8 mouse cellular contexts compared by ENCODE assay signal in the genomic region with DNA sequence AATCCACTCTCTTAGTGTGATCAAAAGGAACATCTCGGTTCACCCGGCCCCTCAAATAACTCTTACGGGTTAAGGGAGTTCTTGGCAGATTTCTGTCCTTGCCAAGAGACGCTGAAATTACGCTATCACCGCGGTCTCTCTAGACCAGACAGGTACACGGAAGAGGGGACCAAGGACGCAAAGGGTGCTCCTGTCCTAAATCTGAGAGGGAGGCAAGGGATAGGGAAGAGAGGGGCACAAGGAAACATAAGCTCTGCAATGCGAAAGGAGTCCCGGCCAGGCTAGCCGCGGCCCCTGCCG. TPM values are rescaled to one million over a fixed set of nuclear protein-coding genes. Genes with fewer than 3 reads are reported as not detected.
DNase-seq lines count a peak whose midpoint lies in the region; ATAC-seq lines count a peak whose summit lies in the region.

No protein-coding gene starts in this region.

- H3K27ac ChIP-seq in kidney, embryonic 16.5 days (ENCODE audit: low read length): no peak overlapping the region
- H3K27ac ChIP-seq in embryonic facial prominence, embryonic 10.5 days (replicated peaks): no peak overlapping the region
- H3K27ac ChIP-seq in hindbrain, embryonic 15.5 days (replicated peaks): no peak overlapping the region
- no peak overlapping the region for H3K27ac ChIP-seq in midbrain, embryonic 16.5 days (ENCODE audit: low read length)

- peak overlapping the region; percentile 75 for H3K9ac ChIP-seq in kidney, embryonic 16.5 days (replicated peaks; ENCODE audit: low read length)
- peak overlapping the region; percentile 53; the same call in 1 of the 2 replicates for H3K9ac ChIP-seq in hindbrain, embryonic 15.5 days
- peak overlapping the region; percentile 66; the same call in 1 of the 2 replicates for H3K9ac ChIP-seq in midbrain, embryonic 16.5 days (ENCODE audit: low read depth, low read length)

- peak overlapping the region; percentile 49 for H3K4me3 ChIP-seq in kidney, embryonic 16.5 days (ENCODE audit: low read length)
- peak overlapping the region; percentile 65 for H3K4me3 ChIP-seq in embryonic facial prominence, embryonic 10.5 days
- peak overlapping the region; percentile 55 for H3K4me3 ChIP-seq in hindbrain, embryonic 15.5 days
- H3K4me3 ChIP-seq in midbrain, embryonic 16.5 days (ENCODE audit: low read depth, low read length): peak overlapping the region; percentile 57

- no peaks in the 10 kb centered on the region for H3K36me3 ChIP-seq in kidney, embryonic 16.5 days (ENCODE audit: insufficient read depth, low read length)
- no peaks in the 10 kb centered on the region for H3K36me3 ChIP-seq in embryonic facial prominence, embryonic 10.5 days (replicated peaks)
- H3K36me3 ChIP-seq in hindbrain, embryonic 15.5 days: no peaks in the 10 kb centered on the region
- H3K36me3 ChIP-seq in midbrain, embryonic 16.5 days (ENCODE audit: control insufficient read depth, insufficient read depth, low read length): no peaks in the 10 kb centered on the region

- H3K4me2 ChIP-seq in kidney, embryonic 16.5 days (replicated peaks; ENCODE audit: low read depth, low read length): peak overlapping the region; percentile 96
- H3K4me2 ChIP-seq in hindbrain, embryonic 15.5 days: peak overlapping the region; percentile 99
- peak overlapping the region; percentile 95 for H3K4me2 ChIP-seq in midbrain, embryonic 16.5 days (ENCODE audit: low read length)

- 0 out of 2 replicates have a peak, but pooled peaks cover 7% of the 10 kb centered on the region for H3K4me1 ChIP-seq in kidney, embryonic 16.5 days (ENCODE audit: insufficient read depth, low read length)
- peaks cover 20% of the 10 kb centered on the region for H3K4me1 ChIP-seq in embryonic facial prominence, embryonic 10.5 days
- H3K4me1 ChIP-seq in hindbrain, embryonic 15.5 days (replicated peaks): peaks cover 21% of the 10 kb centered on the region
- H3K4me1 ChIP-seq in midbrain, embryonic 16.5 days (ENCODE audit: control insufficient read depth, insufficient read depth, low read length): peaks cover 11% of the 10 kb centered on the region

- WGBS in kidney, embryonic 16.5 days: under 1% methylated on average over 14 of the region's 14 CpGs
- under 1% methylated on average over 14 of the region's 14 CpGs for WGBS in embryonic facial prominence, embryonic 10.5 days
- WGBS in hindbrain, embryonic 15.5 days: 2% methylated on average over 14 of the region's 14 CpGs
- WGBS in midbrain, embryonic 16.5 days: 1% methylated on average over 14 of the region's 14 CpGs

- ATAC-seq in kidney, embryonic 16.5 days (ENCODE audit: low FRiP score, low TSS enrichment): peak; percentile 63
- no peak for ATAC-seq in hindbrain, embryonic 15.5 days (ENCODE audit: low FRiP score, low read depth)
- ATAC-seq in midbrain, embryonic 16.5 days: no peak; the same call in 1 of the 2 replicates
- ATAC-seq in CD4-positive, CD25-positive, alpha-beta regulatory T cell, adult 4 months: no peak

- intact Hi-C loops in left cerebral cortex, postnatal 25 days (cut with DNase I): no loop called here

- no peak for DNase-seq in kidney, postnatal 36 days
- DNase-seq in embryonic facial prominence, embryonic 10.5 days (ENCODE audit: low spot score): no peak
- DNase-seq in left cerebral cortex, postnatal 25 days (ENCODE audit: low spot score in 2 of 2): no peak
- DNase-seq in cerebellum, adult 9-10 months: no peak

- peaks cover 15% of the 10 kb centered on the region for H3K27me3 ChIP-seq in kidney, embryonic 16.5 days (ENCODE audit: insufficient read depth, low read length)
- peaks cover 58% of the 10 kb centered on the region for H3K27me3 ChIP-seq in embryonic facial prominence, embryonic 10.5 days (replicated peaks; ENCODE audit: low read depth, poor library complexity, severe bottlenecking)
- peaks cover 42% of the 10 kb centered on the region for H3K27me3 ChIP-seq in hindbrain, embryonic 15.5 days
- H3K27me3 ChIP-seq in midbrain, embryonic 16.5 days (ENCODE audit: control insufficient read depth, insufficient read depth, low read depth, low read length): peaks cover 13% of the 10 kb centered on the region

- H3K9me3 ChIP-seq in kidney, embryonic 16.5 days (ENCODE audit: low read length): no peaks in the 10 kb centered on the region
- H3K9me3 ChIP-seq in embryonic facial prominence, embryonic 10.5 days: no peaks in the 10 kb centered on the region
- no peaks in the 10 kb centered on the region for H3K9me3 ChIP-seq in hindbrain, embryonic 15.5 days
- H3K9me3 ChIP-seq in midbrain, embryonic 16.5 days (replicated peaks; ENCODE audit: control insufficient read depth, low read length, poor library complexity, severe bottlenecking): no peaks in the 10 kb centered on the region

RNA-seq across cellular contexts. Expression of a gene that starts 1.8 kb away (rescaled TPM):
- polyA plus RNA-seq in kidney, embryonic 16.5 days (2015; fragmentation: Nextera tagmentation; extraction: Ambion mirVana): 8.3 and 9.8 TPM in 2 replicates
- 0.11 and 0.30 TPM in 2 replicates for polyA plus RNA-seq in embryonic facial prominence, embryonic 10.5 days (2016; fragmentation: Nextera tagmentation; extraction: Ambion mirVana)
- polyA plus RNA-seq in hindbrain, embryonic 15.5 days (2015; fragmentation: Nextera tagmentation; extraction: Ambion mirVana): 0.80 and 0.83 TPM in 2 replicates
- polyA plus RNA-seq in midbrain, embryonic 16.5 days (2015; fragmentation: Nextera tagmentation; extraction: Ambion mirVana): 0.26 and 0.33 TPM in 2 replicates
- 1 to 10 TPM; 7.2 TPM for total RNA-seq in left cerebral cortex, postnatal 25 days (2021)
- not detected for polyA plus RNA-seq in CD4-positive, CD25-positive, alpha-beta regulatory T cell, adult 4 months (2017; shearing (Covaris generic))

RNA-seq across cellular contexts. Expression of a gene that starts 59.7 kb away (rescaled TPM):
- polyA plus RNA-seq in kidney, embryonic 16.5 days (2015; fragmentation: Nextera tagmentation; extraction: Ambion mirVana): not detected in 2 replicates
- polyA plus RNA-seq in embryonic facial prominence, embryonic 10.5 days (2016; fragmentation: Nextera tagmentation; extraction: Ambion mirVana): not detected in 2 replicates
- polyA plus RNA-seq in hindbrain, embryonic 15.5 days (2015; fragmentation: Nextera tagmentation; extraction: Ambion mirVana): not detected in 2 replicates
- polyA plus RNA-seq in midbrain, embryonic 16.5 days (2015; fragmentation: Nextera tagmentation; extraction: Ambion mirVana): not detected in 2 replicates
- not detected for total RNA-seq in left cerebral cortex, postnatal 25 days (2021)
- under 1 TPM in 1 of 2 experiments, not detected in 1; 0.73 TPM for polyA plus RNA-seq in CD4-positive, CD25-positive, alpha-beta regulatory T cell, adult 4 months (2017; shearing (Covaris generic))
